Mouse (Mus musculus) left cerebral cortex, postnatal 10 days (tissue): ENCODE results near the gene Serpina9. TPM values are rescaled to one million over a fixed set of nuclear protein-coding genes. Genes with fewer than 3 reads are reported as not detected.
"Not testable (repeated sequence)": the region's sequence is repeated elsewhere in the genome, so short reads cannot be mapped to it uniquely, and the experiment has no call there.

Source experiments
- DNase-seq, 2 experiments: peaks; one replicate each; pipeline ENCODE4 v3.0.0; 2021 to 2022; ENCODE audit warnings: low spot score in 2 of 2, mixed read lengths in 1 of 2; ENCODE audit errors: extremely low spot score in 1 of 2
- intact Hi-C: fragments of 180-260 bp; cut with DNase I; formaldehyde crosslinking; loops from one replicate; pipeline ENCODE4 v1.15.1; 2025
- total RNA-seq, 2 experiments: library from RNA; stranded (reverse); gene quantifications; 2 replicates each; pipeline ENCODE4 v1.2.3; 2021

Gene Serpina9
- total RNA-seq, 2 experiments from 2014 or later: 0.22 to 1.9 TPM

GRCm38 (mm10) chr12:103956555-103956954 lies 57.0 kb downstream of the Serpina9 start:
- DNase-seq: not testable (repeated sequence)

DNA sequence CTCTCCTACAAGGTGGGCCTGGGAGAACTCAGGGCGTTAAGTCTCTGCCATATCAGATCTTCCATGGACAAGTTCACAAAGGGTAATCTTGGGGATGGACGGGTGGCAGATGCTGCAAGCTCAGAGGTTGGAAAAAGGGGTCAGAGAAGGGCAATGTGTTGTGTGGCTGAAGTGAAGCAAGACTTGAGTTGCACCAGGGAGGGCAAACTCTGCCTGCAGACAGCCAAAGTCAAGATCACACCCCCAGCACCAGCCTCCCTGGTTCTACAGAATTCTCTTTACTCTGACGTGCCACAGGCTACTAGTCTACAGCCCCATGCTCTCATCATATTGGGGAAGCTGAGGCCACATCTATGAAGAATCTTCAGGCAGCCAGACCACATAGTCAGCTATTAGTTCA lies 60.6 kb downstream of the Serpina9 start:
- intact Hi-C loops, DNase-seq: not testable (repeated sequence)

More at GRCm38 (mm10) chr12:103956555-103956954, 57.0 kb downstream of the Serpina9 start:
- intact Hi-C loops: not testable (repeated sequence)

DNA sequence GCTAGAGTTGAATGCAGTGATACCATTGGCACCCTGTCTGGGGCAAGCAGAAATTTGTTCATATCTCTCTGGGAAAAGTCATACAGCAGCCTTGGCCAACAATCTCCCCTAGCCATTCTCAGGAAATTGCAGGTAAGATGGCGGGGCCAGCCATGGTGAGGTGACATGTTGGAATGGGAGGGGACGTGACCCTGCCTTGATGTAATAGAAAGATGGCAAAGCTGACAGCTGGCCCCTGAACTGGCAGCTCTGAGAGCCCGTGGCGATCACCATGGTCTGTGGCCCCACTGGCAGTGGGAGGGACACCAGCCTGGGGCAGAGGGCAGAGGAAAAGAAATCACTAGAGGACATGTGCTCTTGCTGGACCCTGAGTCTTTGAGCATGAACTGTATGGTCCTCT lies 67.3 kb downstream of the Serpina9 start:
- intact Hi-C loops: no loop called here
- no peak for DNase-seq

Other genes starting within 250 kb of the Serpina9 start
- not detected for gene Serpina1d, start 240.2 kb downstream of the Serpina9 start, total RNA-seq
- under 1 TPM in 1 of 2 experiments, not detected in 1; 0.24 TPM for gene Serpina1b, start 183.4 kb downstream of the Serpina9 start, total RNA-seq
- gene Serpina1a, start 150.2 kb downstream of the Serpina9 start, total RNA-seq: not detected
- not detected for gene Serpina1c, start 108.9 kb downstream of the Serpina9 start, total RNA-seq
- gene Serpina1e, start 54.8 kb downstream of the Serpina9 start, total RNA-seq: not detected
- gene Serpina11, start 23.8 kb downstream of the Serpina9 start, total RNA-seq: not detected
- gene Serpina12, start 30.7 kb upstream of the Serpina9 start, total RNA-seq: not detected
- not detected for gene Serpina5, start 87.4 kb upstream of the Serpina9 start, total RNA-seq
- not detected for gene Serpina3a, start 99.0 kb upstream of the Serpina9 start, total RNA-seq
- not detected for gene Serpina3b, start 114.2 kb upstream of the Serpina9 start, total RNA-seq
- gene Serpina3c, start 140.1 kb upstream of the Serpina9 start, total RNA-seq: not detected
- not detected for gene Serpina3f, start 200.8 kb upstream of the Serpina9 start, total RNA-seq
- gene Serpina3g, start 222.5 kb upstream of the Serpina9 start, total RNA-seq: under 1 TPM; 0.36 to 0.39 TPM
- gene Serpina3i, start 249.4 kb upstream of the Serpina9 start, total RNA-seq: under 1 TPM in 1 of 2 experiments, not detected in 1; 0.47 TPM